Mouse (Mus musculus) kidney, adult 2 months (tissue): ENCODE measurements around the gene Slco1a5.

Source experiments
- CTCF ChIP-seq: fragments of 200-500 bp; conservative IDR thresholded peaks from 2 replicates; pipeline ENCODE4 v1.5.1; 2011; ENCODE audit warnings: low read depth, mild to moderate bottlenecking, control low read depth, low read length, moderate library complexity, mixed read lengths; ENCODE audit not compliant: insufficient read depth, insufficient read length
- POLR2A ChIP-seq: fragments of 200-500 bp; IDR thresholded peaks from one replicate; pipeline ENCODE4 v1.6.1; 2011; ENCODE audit warnings: low read depth, low read length, control low read depth

- no peak for TF ChIP-seq CTCF
- no peak for TF ChIP-seq POLR2A
Measured at GRCm38 (mm10) chr6:142339576-142339975, 16.8 kb upstream of the Slco1a5 start.
